Mouse (Mus musculus) C2C12 (cell line): ENCODE data around the gene Insr. TPM values are rescaled to one million over a fixed set of nuclear protein-coding genes. Genes with fewer than 3 reads are reported as not detected.

Experiments used
- H3K27me3 ChIP-seq: one replicate; pipeline ENCODE4 v1.6.1; 2011; ENCODE audit not compliant: control insufficient read depth, insufficient read depth, insufficient read length
- H3K36me3 ChIP-seq: one replicate; pipeline ENCODE4 v1.6.1; 2011; ENCODE audit not compliant: control insufficient read depth, insufficient read depth
- H3K4me3 ChIP-seq: one replicate; pipeline ENCODE4 v1.5.1; 2011; ENCODE audit warnings: mild to moderate bottlenecking, control low read depth; ENCODE audit not compliant: poor library complexity, insufficient read depth, severe bottlenecking
- H3K79me2 ChIP-seq: one replicate; pipeline ENCODE4 v1.6.1; 2011; ENCODE audit not compliant: control insufficient read depth, insufficient read depth
- H3K79me3 ChIP-seq: one replicate; pipeline ENCODE4 v1.6.1; 2011; ENCODE audit warnings: low read depth, control low read depth
- H3ac ChIP-seq: one replicate; pipeline ENCODE3; 2011; ENCODE audit warnings: low read depth; ENCODE audit not compliant: control insufficient read depth, insufficient read length
- CEBPB ChIP-seq: IDR thresholded peaks from one replicate; pipeline ENCODE4 v1.6.1; 2011; ENCODE audit warnings: low read depth, mild to moderate bottlenecking, control low read depth, moderate library complexity
- CTCF ChIP-seq: IDR thresholded peaks from one replicate; pipeline ENCODE4 v1.5.1; 2011; ENCODE audit not compliant: control insufficient read depth, insufficient read depth, insufficient read length
- FOSL1 ChIP-seq: IDR thresholded peaks from one replicate; pipeline ENCODE4 v1.8.0; 2011; ENCODE audit warnings: mild to moderate bottlenecking, low read length; ENCODE audit not compliant: poor library complexity, insufficient read depth, severe bottlenecking
- MAX ChIP-seq: IDR thresholded peaks from one replicate; pipeline ENCODE4 v1.6.1; 2011; ENCODE audit warnings: mild to moderate bottlenecking, control low read depth
- MYOD1 ChIP-seq: IDR thresholded peaks from one replicate; pipeline ENCODE4 v1.6.1; 2011; ENCODE audit warnings: low read depth; ENCODE audit not compliant: control insufficient read depth, insufficient read length
- MYOG ChIP-seq: IDR thresholded peaks from one replicate; pipeline ENCODE4 v1.6.1; 2011; ENCODE audit not compliant: control insufficient read depth, insufficient read length; ENCODE audit errors: extremely low read depth
- USF1 ChIP-seq: IDR thresholded peaks from one replicate; pipeline ENCODE4 v1.6.1; 2011; ENCODE audit warnings: low read depth, mild to moderate bottlenecking, control low read depth, moderate library complexity
- polyA plus RNA-seq: library from polyadenylated mRNA; unstranded; fragments of >200 nt; fragmentation: generic; extraction: Trizol; gene quantifications from one replicate; pipeline ENCODE4 v1.2.1, GENCODE M21; 2012; ENCODE audit warnings: missing spikeins

The Insr gene
- polyA plus RNA-seq, 1 experiment: 2.6 TPM

DNA sequence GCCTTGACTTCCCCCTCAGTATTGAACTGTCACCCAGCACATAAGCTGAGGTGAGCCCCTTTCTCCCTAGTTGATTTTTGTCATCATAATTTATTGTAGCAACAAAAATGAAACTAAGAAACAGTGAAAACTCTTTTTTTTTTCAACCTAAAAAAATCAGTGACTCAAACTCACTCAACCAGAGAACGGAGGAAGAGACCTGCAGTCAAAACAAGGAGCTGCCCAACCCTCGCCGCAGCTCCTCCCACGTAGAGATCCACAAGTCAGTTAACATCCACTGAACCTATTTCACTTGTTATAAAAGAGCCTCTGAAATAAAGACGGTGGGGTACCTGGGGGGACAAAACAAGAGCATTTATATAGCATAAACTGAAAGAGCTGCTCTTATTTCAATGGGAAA is 30.7 kb downstream of the Insr start:
- H3K4me3 ChIP-seq: no peak overlapping the region
- TF ChIP-seq FOSL1: no peak
- no peak for TF ChIP-seq MAX
- TF ChIP-seq USF1: no peak
- no peak for TF ChIP-seq MYOD1
- no peak for TF ChIP-seq MYOG
- no peak for TF ChIP-seq CTCF
- TF ChIP-seq CEBPB: no peak
- no peak overlapping the region for H3ac ChIP-seq
- no peaks in the 10 kb centered on the region for H3K36me3 ChIP-seq
- no peaks in the 10 kb centered on the region for H3K27me3 ChIP-seq
- H3K79me3 ChIP-seq: no peaks in the 10 kb centered on the region
- no peaks in the 10 kb centered on the region for H3K79me2 ChIP-seq

DNA sequence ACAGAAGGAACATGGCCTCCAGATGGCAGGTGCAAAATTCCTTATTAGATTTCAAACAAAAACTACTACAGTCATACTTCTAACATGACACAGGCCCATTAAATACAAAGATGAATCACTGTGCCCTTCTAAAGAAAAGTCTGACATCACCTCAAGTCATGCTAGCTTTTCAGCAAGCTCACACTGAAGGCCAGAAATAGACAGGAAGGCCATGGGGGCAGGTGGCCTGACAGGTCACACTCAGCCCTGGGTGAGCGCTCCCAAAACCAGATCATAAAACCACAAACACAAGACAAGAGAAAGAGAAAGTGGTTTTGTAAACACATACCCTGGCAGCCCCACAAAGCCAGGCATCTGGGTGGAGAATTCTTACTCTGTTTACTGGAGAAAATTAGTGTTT is 32.3 kb downstream of the Insr start:
- H3K79me3 ChIP-seq: peaks cover 2% of the 10 kb centered on the region
- no peak for TF ChIP-seq CTCF
- TF ChIP-seq FOSL1: no peak
- TF ChIP-seq USF1: no peak
- peak; percentile 45 for TF ChIP-seq MAX
- no peak for TF ChIP-seq MYOG
- peak; percentile 65 for TF ChIP-seq MYOD1
- TF ChIP-seq CEBPB: no peak
- H3ac ChIP-seq: no peak overlapping the region
- H3K27me3 ChIP-seq: no peaks in the 10 kb centered on the region
- no peaks in the 10 kb centered on the region for H3K79me2 ChIP-seq
- H3K36me3 ChIP-seq: no peaks in the 10 kb centered on the region
- H3K4me3 ChIP-seq: no peak overlapping the region

DNA sequence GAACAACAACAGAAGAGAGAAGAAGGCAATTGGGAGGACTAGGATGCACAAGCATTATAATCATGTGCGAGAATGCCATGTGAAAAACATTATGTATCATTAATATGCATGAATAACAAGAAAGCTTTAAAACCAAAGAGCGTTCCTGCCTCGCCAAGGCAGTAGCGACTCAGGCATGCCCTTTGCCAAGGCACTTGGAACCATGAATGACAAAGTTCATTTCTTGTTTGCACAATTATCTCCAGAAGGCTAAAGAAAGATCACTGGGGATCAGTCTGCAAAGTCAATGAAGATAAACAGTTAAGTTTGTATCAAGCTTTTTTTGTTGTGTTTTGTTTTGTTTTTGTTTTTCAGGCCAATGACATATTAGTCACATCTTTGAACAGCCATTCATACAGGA is 36.2 kb downstream of the Insr start:
- H3K36me3 ChIP-seq: no peaks in the 10 kb centered on the region
- TF ChIP-seq FOSL1: no peak
- no peak for TF ChIP-seq CTCF
- no peak for TF ChIP-seq CEBPB
- TF ChIP-seq MAX: no peak
- TF ChIP-seq MYOG: no peak
- no peak for TF ChIP-seq USF1
- no peak for TF ChIP-seq MYOD1
- H3K79me2 ChIP-seq: no peaks in the 10 kb centered on the region
- no peak overlapping the region for H3K4me3 ChIP-seq
- no peak overlapping the region for H3ac ChIP-seq
- H3K27me3 ChIP-seq: no peaks in the 10 kb centered on the region
- peaks cover 2% of the 10 kb centered on the region for H3K79me3 ChIP-seq

DNA sequence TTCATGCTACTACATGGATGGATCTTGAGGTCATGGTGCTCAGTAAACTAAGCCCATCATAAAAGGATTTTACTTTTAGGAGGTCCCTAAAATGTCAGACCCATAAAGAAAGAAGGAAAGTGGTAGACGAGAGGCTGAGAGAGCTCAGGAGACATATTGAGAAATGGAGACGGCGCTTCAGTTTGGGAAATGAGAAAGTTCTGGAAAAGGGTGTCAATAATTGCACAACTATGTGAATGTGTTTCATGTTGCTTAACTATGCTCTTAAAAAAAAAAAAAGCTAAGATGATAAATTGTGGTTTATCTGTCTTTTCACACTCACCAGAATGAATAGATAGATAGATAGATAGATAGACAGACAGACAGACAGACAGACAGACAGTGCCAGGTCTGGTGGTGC is 38.7 kb downstream of the Insr start:
- H3K4me3 ChIP-seq: no peak overlapping the region
- TF ChIP-seq CEBPB (no peak), CTCF (no peak), MAX (no peak), FOSL1 (no peak), MYOG (no peak), USF1 (no peak)
- H3ac ChIP-seq: no peak overlapping the region
- no peaks in the 10 kb centered on the region for H3K27me3 ChIP-seq
- no peaks in the 10 kb centered on the region for H3K79me2 ChIP-seq
- peaks cover 2% of the 10 kb centered on the region for H3K79me3 ChIP-seq
- H3K36me3 ChIP-seq: no peaks in the 10 kb centered on the region

DNA sequence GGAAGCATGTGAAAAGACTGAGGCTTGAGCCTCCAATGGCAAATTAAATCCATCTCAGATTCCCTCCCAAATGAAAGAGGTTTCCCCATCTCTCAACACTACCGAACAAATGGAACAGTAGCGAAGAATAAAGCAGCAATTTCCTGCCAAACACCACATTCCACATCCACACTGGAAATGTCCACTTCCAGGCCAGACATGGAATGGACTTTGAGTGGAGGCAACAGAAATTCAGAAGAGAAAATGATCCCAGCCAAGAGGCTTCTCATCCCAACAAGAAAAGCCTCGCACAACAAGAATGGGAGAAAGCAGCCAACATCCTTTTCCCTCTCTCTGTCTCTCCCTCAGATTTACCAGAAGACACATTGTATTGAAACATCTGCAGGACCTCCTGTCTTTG is 39.8 kb downstream of the Insr start:
- Histone ChIP-seq H3K79me3 (peaks cover 2% of the 10 kb centered on the region), H3K36me3 (no peaks in the 10 kb centered on the region), H3K27me3 (no peaks in the 10 kb centered on the region), H3K79me2 (no peaks in the 10 kb centered on the region), H3ac (no peak overlapping the region), H3K4me3 (no peak overlapping the region)
- TF ChIP-seq MYOG (no peak), FOSL1 (no peak), CTCF (no peak), CEBPB (no peak), MYOD1 (no peak), MAX (no peak), USF1 (no peak)

DNA sequence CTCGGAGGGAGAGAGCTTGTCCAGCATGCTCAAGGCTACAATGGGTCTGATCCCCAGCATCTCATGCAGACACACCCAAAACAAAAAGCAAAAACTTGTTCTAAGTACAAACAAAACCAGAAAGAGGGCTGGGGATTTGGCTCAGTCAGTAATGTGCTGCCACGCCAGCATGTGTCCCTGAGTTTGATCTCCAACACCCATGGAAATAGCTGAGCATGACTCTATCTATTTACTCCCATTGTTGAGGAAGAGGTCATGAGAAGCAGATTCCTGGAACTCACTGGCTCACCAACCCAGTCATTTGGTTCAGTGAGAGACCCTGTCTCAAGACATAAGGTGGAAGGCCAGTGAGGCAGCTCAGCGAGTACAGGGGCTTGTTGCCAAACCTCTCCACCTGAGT is 40.6 kb downstream of the Insr start:
- no peak for TF ChIP-seq CTCF
- no peak for TF ChIP-seq MAX
- no peak for TF ChIP-seq CEBPB
- no peak for TF ChIP-seq USF1
- TF ChIP-seq FOSL1: no peak
- no peak for TF ChIP-seq MYOG
- TF ChIP-seq MYOD1: no peak
- Histone ChIP-seq H3K79me3 (peaks cover 2% of the 10 kb centered on the region), H3K4me3 (no peak overlapping the region), H3K79me2 (no peaks in the 10 kb centered on the region), H3ac (no peak overlapping the region), H3K36me3 (no peaks in the 10 kb centered on the region), H3K27me3 (no peaks in the 10 kb centered on the region)

DNA sequence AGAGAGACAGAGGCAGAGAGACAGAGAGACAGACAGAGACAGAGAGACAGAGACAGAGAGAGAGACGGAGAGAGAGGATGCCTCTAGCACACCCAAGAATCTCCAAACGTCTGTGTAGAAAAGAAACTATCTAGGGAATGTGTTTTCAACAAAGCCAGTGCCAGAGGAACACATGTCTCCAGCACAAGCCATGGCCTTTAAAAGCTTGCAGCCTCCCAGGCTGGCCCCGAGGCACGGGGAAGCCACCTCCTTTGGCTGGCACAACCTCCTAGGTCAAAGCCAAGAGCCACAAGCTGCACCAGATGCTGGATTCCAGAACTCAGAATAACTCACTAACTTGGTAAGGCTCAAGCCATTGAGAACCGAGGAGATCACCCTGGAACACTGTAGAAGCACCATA is 42.1 kb downstream of the Insr start:
- Histone ChIP-seq H3ac (no peak overlapping the region), H3K36me3 (no peaks in the 10 kb centered on the region), H3K4me3 (no peak overlapping the region), H3K79me3 (no peaks in the 10 kb centered on the region), H3K79me2 (no peaks in the 10 kb centered on the region), H3K27me3 (no peaks in the 10 kb centered on the region)
- TF ChIP-seq CEBPB (no peak), MYOG (no peak), MYOD1 (no peak), CTCF (no peak)
